In the genomic region with DNA sequence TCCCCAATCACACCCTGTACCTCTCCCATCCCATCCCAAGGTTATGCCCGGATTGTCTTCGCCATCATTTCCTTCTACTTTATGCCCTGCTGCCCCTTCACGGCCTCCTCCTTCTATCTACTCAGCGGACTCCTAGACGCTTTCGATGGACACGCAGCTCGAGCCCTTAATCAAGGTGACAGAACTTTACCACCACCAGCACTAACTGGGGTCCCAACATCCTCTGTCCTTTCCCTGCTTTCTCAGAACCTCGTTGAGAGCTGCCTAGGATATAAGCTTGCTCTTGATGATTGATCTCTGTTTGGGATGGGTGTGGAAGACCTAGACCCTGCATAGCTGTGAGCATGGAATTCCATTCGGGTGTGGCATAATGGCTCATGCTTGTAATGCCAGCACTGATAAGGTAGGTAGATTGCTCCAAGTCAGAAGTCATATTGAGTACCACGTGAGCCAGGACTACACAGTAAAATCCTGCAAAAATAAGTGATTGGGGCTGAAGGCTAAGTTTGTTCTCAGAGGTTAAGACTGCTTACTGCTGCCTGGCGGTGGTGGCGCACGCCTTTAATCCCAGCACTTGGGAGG, we compare ENCODE assay signal across 9 mouse cellular contexts. TPM values are rescaled to one million over a fixed set of nuclear protein-coding genes. Genes with fewer than 3 reads are reported as not detected.
DNase-seq lines count a peak whose midpoint lies in the region; ATAC-seq and TF ChIP-seq lines count a peak whose summit lies in the region.
"Had no signal": no experiment of that assay in that cellular context is flagged by ENCODE, and none has a peak within 500 bp of the region (broad histone marks: within the 10 kb centered on the region; RNA-seq: fewer than 3 reads in every experiment).

No protein-coding gene starts in this region.

- H3K27me3 ChIP-seq in heart, embryonic 11.5 days (ENCODE audit: control insufficient read depth, insufficient read depth, low read length), result no peaks in the 10 kb centered on the region
- H3K27me3 ChIP-seq in G1E (ENCODE audit: insufficient read depth, low read length), result peaks cover 8% of the 10 kb centered on the region
- H3K27me3 ChIP-seq in heart, embryonic 16.5 days (ENCODE audit: control insufficient read depth, insufficient read depth, low read length), result no peaks in the 10 kb centered on the region
- H3K27me3 ChIP-seq in liver, embryonic 12.5 days (replicated peaks), result no peaks in the 10 kb centered on the region
- no peaks in the 10 kb centered on the region for H3K27me3 ChIP-seq in stomach, embryonic 16.5 days (ENCODE audit: control insufficient read depth, insufficient read depth, low read length)
- H3K27me3 ChIP-seq: Patski had no signal

- H3K4me1 ChIP-seq in heart, embryonic 11.5 days (ENCODE audit: control insufficient read depth, insufficient read depth, low read length), result peaks cover 5% of the 10 kb centered on the region
- peaks cover 50% of the 10 kb centered on the region for H3K4me1 ChIP-seq in G1E (ENCODE audit: insufficient read depth, low read depth, low read length)
- peaks cover 11% of the 10 kb centered on the region for H3K4me1 ChIP-seq in heart, embryonic 16.5 days (ENCODE audit: control insufficient read depth, insufficient read depth, low read length)
- peaks cover 41% of the 10 kb centered on the region for H3K4me1 ChIP-seq in liver, embryonic 12.5 days
- no peaks in the 10 kb centered on the region for H3K4me1 ChIP-seq in stomach, embryonic 16.5 days (ENCODE audit: control insufficient read depth, insufficient read depth, low read length)

- H3K36me3 ChIP-seq in heart, embryonic 11.5 days (ENCODE audit: control insufficient read depth, insufficient read depth, low read length), result peaks cover 17% of the 10 kb centered on the region; the same call in 1 of the 2 replicates
- H3K36me3 ChIP-seq in G1E (replicated peaks), result peaks cover 44% of the 10 kb centered on the region
- peaks cover 27% of the 10 kb centered on the region for H3K36me3 ChIP-seq in heart, embryonic 16.5 days (ENCODE audit: control insufficient read depth, insufficient read depth)
- H3K36me3 ChIP-seq in liver, embryonic 12.5 days, result peaks cover 36% of the 10 kb centered on the region
- H3K36me3 ChIP-seq in stomach, embryonic 16.5 days (ENCODE audit: control insufficient read depth, insufficient read depth, low read length), result peaks cover 8% of the 10 kb centered on the region; the same call in 1 of the 2 replicates

- peak overlapping the region; percentile 91 for H3K4me3 ChIP-seq in heart, embryonic 11.5 days (ENCODE audit: low read depth, low read length)
- H3K4me3 ChIP-seq in G1E (ENCODE audit: low read depth, low read length), result peak overlapping the region; percentile 92
- peak overlapping the region; percentile 100 for H3K4me3 ChIP-seq in heart, embryonic 16.5 days (ENCODE audit: low read length)
- H3K4me3 ChIP-seq in liver, embryonic 12.5 days, result peak overlapping the region; percentile 90
- peak overlapping the region; percentile 98 for H3K4me3 ChIP-seq in stomach, embryonic 16.5 days (replicated peaks; ENCODE audit: low read length)

- TF ChIP-seq CTCF in G1E (IDR thresholded peaks at IDR 0.05; ENCODE audit: low read depth, low read length), result no peak

- H3K27ac ChIP-seq in heart, embryonic 11.5 days (ENCODE audit: low read depth, low read length), result no peak overlapping the region
- peak overlapping the region; percentile 97 for H3K27ac ChIP-seq in heart, embryonic 16.5 days (ENCODE audit: low read length)
- peak overlapping the region; percentile 90 for H3K27ac ChIP-seq in liver, embryonic 12.5 days
- H3K27ac ChIP-seq in stomach, embryonic 16.5 days (ENCODE audit: low read length), result peak overlapping the region; percentile 97

- no peak for DNase-seq in heart, postnatal 25 days (ENCODE audit: low spot score)
- no peak for DNase-seq in G1E (ENCODE audit: low spot score)
- no peak for DNase-seq in frontal cortex, postnatal 25 days (ENCODE audit: low spot score in 2 of 2)
- DNase-seq in thymus, postnatal 4 days, result no peak

- no peaks in the 10 kb centered on the region for H3K9me3 ChIP-seq in heart, embryonic 11.5 days (replicated peaks; ENCODE audit: control insufficient read depth, low read length)
- no peaks in the 10 kb centered on the region for H3K9me3 ChIP-seq in G1E (replicated peaks)
- no peaks in the 10 kb centered on the region for H3K9me3 ChIP-seq in heart, embryonic 16.5 days (replicated peaks; ENCODE audit: control insufficient read depth, low read length)
- H3K9me3 ChIP-seq in liver, embryonic 12.5 days (replicated peaks), result no peaks in the 10 kb centered on the region
- no peaks in the 10 kb centered on the region for H3K9me3 ChIP-seq in stomach, embryonic 16.5 days (replicated peaks; ENCODE audit: control insufficient read depth, low read length)

- intact Hi-C loops in heart, postnatal 25 days (cut with DNase I), result loop anchor here (2.0 kb wide), 1 partner anchor 38 kb away; the partner anchor contains the start of gene Mvp

- peak overlapping the region; percentile 92 for H3K4me2 ChIP-seq in heart, embryonic 11.5 days
- peak overlapping the region; percentile 89 for H3K4me2 ChIP-seq in heart, embryonic 16.5 days (ENCODE audit: low read depth, low read length)
- H3K4me2 ChIP-seq in liver, embryonic 12.5 days, result peak overlapping the region; percentile 87
- peak overlapping the region; percentile 74 for H3K4me2 ChIP-seq in stomach, embryonic 16.5 days (ENCODE audit: low read depth, low read length)

- H3K9ac ChIP-seq in heart, embryonic 11.5 days (ENCODE audit: low read depth, low read length), result peak overlapping the region; percentile 98
- peak overlapping the region; percentile 100 for H3K9ac ChIP-seq in heart, embryonic 16.5 days (ENCODE audit: low read length)
- peak overlapping the region; percentile 95 for H3K9ac ChIP-seq in liver, embryonic 12.5 days
- H3K9ac ChIP-seq in stomach, embryonic 16.5 days (ENCODE audit: low read length), result peak overlapping the region; percentile 98

- ATAC-seq in heart, embryonic 11.5 days (replicated peaks; ENCODE audit: insufficient number of reproducible peaks, low FRiP score, low TSS enrichment), result no peak
- no peak for ATAC-seq in G1E (ENCODE audit: extremely low read depth, insufficient number of reproducible peaks, low FRiP score, poor library complexity, severe bottlenecking)
- ATAC-seq in heart, embryonic 16.5 days (replicated peaks; ENCODE audit: extremely low read depth, insufficient read depth, low FRiP score), result no peak
- ATAC-seq in liver, embryonic 12.5 days, result no peak
- no peak for ATAC-seq in stomach, embryonic 16.5 days (ENCODE audit: insufficient read depth, low FRiP score)

- 25% methylated on average over 14 of the region's 14 CpGs for WGBS in heart, embryonic 11.5 days (ENCODE audit: insufficient replicate concordance)
- WGBS in heart, embryonic 16.5 days, result 24% methylated on average over 14 of the region's 14 CpGs
- WGBS in liver, embryonic 12.5 days (ENCODE audit: insufficient replicate concordance), result 23% methylated on average over 14 of the region's 14 CpGs
- 20% methylated on average over 14 of the region's 14 CpGs for WGBS in stomach, embryonic 16.5 days

RNA-seq across cellular contexts. Expression of gene Cdiptos, which starts 1.1 kb away (rescaled TPM):
- 1.1 and 1.2 TPM in 2 replicates for polyA plus RNA-seq in heart, embryonic 11.5 days (2014; fragmentation: Nextera tagmentation; extraction: Ambion mirVana)
- total RNA-seq in heart, postnatal 25 days (2021), result under 1 TPM in 1 of 2 experiments, not detected in 1; 0.25 TPM
- 2.0 TPM in 1 of 2 replicates, not detected in the other for total RNA-seq in G1E (2014; fragmentation: Nextera tagmentation)
- 0.55 and 1.2 TPM in 2 replicates for total RNA-seq in G1E (2017)
- polyA plus RNA-seq in G1E (2012), result 0.07 and 0.18 TPM in 2 replicates
- polyA plus RNA-seq in heart, embryonic 16.5 days (2015; fragmentation: Nextera tagmentation; extraction: Ambion mirVana), result 1.2 and 1.6 TPM in 2 replicates
- 0.29 and 0.44 TPM in 2 replicates for polyA plus RNA-seq in liver, embryonic 12.5 days (2016; fragmentation: Nextera tagmentation; extraction: Ambion mirVana)
- polyA plus RNA-seq in stomach, embryonic 16.5 days (2015; fragmentation: Nextera tagmentation; extraction: Ambion mirVana), result 1.5 and 2.1 TPM in 2 replicates

RNA-seq across cellular contexts. Expression of gene Cdipt, which starts 1.3 kb away (rescaled TPM):
- 62.8 and 63.0 TPM in 2 replicates for polyA plus RNA-seq in heart, embryonic 11.5 days (2014; fragmentation: Nextera tagmentation; extraction: Ambion mirVana)
- total RNA-seq in heart, postnatal 25 days (2021), result 10 to 100 TPM; 52.0 to 56.6 TPM
- total RNA-seq in G1E (2014; fragmentation: Nextera tagmentation) (37.5 and 44.6 TPM in 2 replicates), G1E (2017) (62.0 and 63.8 TPM in 2 replicates)
- polyA plus RNA-seq in G1E (2012), result 91.2 and 108 TPM in 2 replicates
- 85.1 and 89.4 TPM in 2 replicates for polyA plus RNA-seq in heart, embryonic 16.5 days (2015; fragmentation: Nextera tagmentation; extraction: Ambion mirVana)
- 59.2 and 63.2 TPM in 2 replicates for polyA plus RNA-seq in liver, embryonic 12.5 days (2016; fragmentation: Nextera tagmentation; extraction: Ambion mirVana)
- polyA plus RNA-seq in stomach, embryonic 16.5 days (2015; fragmentation: Nextera tagmentation; extraction: Ambion mirVana), result 110 and 125 TPM in 2 replicates

RNA-seq across cellular contexts. Expression of gene Sez6l2, which starts 26.6 kb away (rescaled TPM):
- polyA plus RNA-seq in heart, embryonic 11.5 days (2014; fragmentation: Nextera tagmentation; extraction: Ambion mirVana), result 0.20 and 0.31 TPM in 2 replicates
- 10 to 100 TPM in 1 of 2 experiments, 1 to 10 TPM in 1; 8.3 to 11.4 TPM for total RNA-seq in heart, postnatal 25 days (2021)
- total RNA-seq in G1E (2014; fragmentation: Nextera tagmentation) (4.2 and 8.0 TPM in 2 replicates), G1E (2017) (0.22 and 0.46 TPM in 2 replicates)
- 0.32 and 0.34 TPM in 2 replicates for polyA plus RNA-seq in G1E (2012)
- polyA plus RNA-seq in heart, embryonic 16.5 days (2015; fragmentation: Nextera tagmentation; extraction: Ambion mirVana), result 0.53 and 1.0 TPM in 2 replicates
- 0.06 and 0.39 TPM in 2 replicates for polyA plus RNA-seq in liver, embryonic 12.5 days (2016; fragmentation: Nextera tagmentation; extraction: Ambion mirVana)
- polyA plus RNA-seq in stomach, embryonic 16.5 days (2015; fragmentation: Nextera tagmentation; extraction: Ambion mirVana), result 1.3 and 1.9 TPM in 2 replicates

RNA-seq across cellular contexts. Expression of gene Asphd1, which starts 27.6 kb away (rescaled TPM):
- 0.23 TPM in 1 of 2 replicates, not detected in the other for polyA plus RNA-seq in heart, embryonic 11.5 days (2014; fragmentation: Nextera tagmentation; extraction: Ambion mirVana)
- not detected for total RNA-seq in heart, postnatal 25 days (2021)
- total RNA-seq in G1E (2014; fragmentation: Nextera tagmentation) (not detected in 2 replicates), G1E (2017) (not detected in 2 replicates)
- not detected in 2 replicates for polyA plus RNA-seq in G1E (2012)
- polyA plus RNA-seq in heart, embryonic 16.5 days (2015; fragmentation: Nextera tagmentation; extraction: Ambion mirVana), result not detected in 2 replicates
- not detected in 2 replicates for polyA plus RNA-seq in liver, embryonic 12.5 days (2016; fragmentation: Nextera tagmentation; extraction: Ambion mirVana)
- polyA plus RNA-seq in stomach, embryonic 16.5 days (2015; fragmentation: Nextera tagmentation; extraction: Ambion mirVana), result 0.18 and 0.45 TPM in 2 replicates
- polyA plus RNA-seq: Patski had no signal

RNA-seq across cellular contexts. Expression of gene Mvp, which starts 37.5 kb away (rescaled TPM):
- 8.2 and 8.5 TPM in 2 replicates for polyA plus RNA-seq in heart, embryonic 11.5 days (2014; fragmentation: Nextera tagmentation; extraction: Ambion mirVana)
- 10 to 100 TPM; 44.9 to 47.3 TPM for total RNA-seq in heart, postnatal 25 days (2021)
- total RNA-seq in G1E (2014; fragmentation: Nextera tagmentation) (5.9 and 10.6 TPM in 2 replicates), G1E (2017) (22.8 and 28.0 TPM in 2 replicates)
- polyA plus RNA-seq in G1E (2012), result 13.7 and 13.9 TPM in 2 replicates
- 15.9 and 20.6 TPM in 2 replicates for polyA plus RNA-seq in heart, embryonic 16.5 days (2015; fragmentation: Nextera tagmentation; extraction: Ambion mirVana)
- polyA plus RNA-seq in liver, embryonic 12.5 days (2016; fragmentation: Nextera tagmentation; extraction: Ambion mirVana), result 8.3 and 8.9 TPM in 2 replicates
- 28.0 and 28.3 TPM in 2 replicates for polyA plus RNA-seq in stomach, embryonic 16.5 days (2015; fragmentation: Nextera tagmentation; extraction: Ambion mirVana)
